Mouse (Mus musculus) brain, embryonic 14.5 days (tissue): Measurements from ENCODE around the gene Arhgap4. TPM values are rescaled to one million over a fixed set of nuclear protein-coding genes. Genes with fewer than 3 reads are reported as not detected.
A peak's percentile ranks its signal among the peaks of the same experiment; 100 is the strongest.

Source experiments
- DNase-seq: peaks from one replicate; pipeline ENCODE4 v3.0.0-alpha.2; 2011; ENCODE audit warnings: low read depth
- CTCF ChIP-seq: fragments of 200-500 bp; IDR thresholded peaks from 2 replicates; pipeline ENCODE4 v1.5.1; 2012; ENCODE audit warnings: inconsistent platforms, mild to moderate bottlenecking, moderate library complexity, borderline replicate concordance; ENCODE audit not compliant: insufficient read depth, insufficient read length; ENCODE audit errors: extremely low read depth
- POLR2A ChIP-seq: fragments of 200-500 bp; IDR thresholded peaks from 2 replicates; pipeline ENCODE4 v1.6.1; 2012; ENCODE audit warnings: mild to moderate bottlenecking, inconsistent platforms, borderline replicate concordance; ENCODE audit not compliant: poor library complexity, insufficient read depth, insufficient read length, severe bottlenecking; ENCODE audit errors: extremely low read depth
- polyA plus RNA-seq: library from polyadenylated mRNA; depleted of rRNA; stranded (reverse); fragments of >200 nt; gene quantifications from 2 replicates; pipeline ENCODE4 v1.2.3, GENCODE M21; 2012

The Arhgap4 gene
- polyA plus RNA-seq, 1 experiment, result 6.6 TPM

GRCm38 (mm10) chrX:73949341-73949740 is 27.7 kb upstream of the Arhgap4 start:
- TF ChIP-seq CTCF (no peak), POLR2A (no peak)
- no peak for DNase-seq

GRCm38 (mm10) chrX:73948647-73949046 is 27.0 kb upstream of the Arhgap4 start:
- TF ChIP-seq POLR2A, result no peak
- TF ChIP-seq CTCF, result peak; percentile 67; the same call in 1 of the 2 replicates
- DNase-seq, result peak; percentile 73

DNA sequence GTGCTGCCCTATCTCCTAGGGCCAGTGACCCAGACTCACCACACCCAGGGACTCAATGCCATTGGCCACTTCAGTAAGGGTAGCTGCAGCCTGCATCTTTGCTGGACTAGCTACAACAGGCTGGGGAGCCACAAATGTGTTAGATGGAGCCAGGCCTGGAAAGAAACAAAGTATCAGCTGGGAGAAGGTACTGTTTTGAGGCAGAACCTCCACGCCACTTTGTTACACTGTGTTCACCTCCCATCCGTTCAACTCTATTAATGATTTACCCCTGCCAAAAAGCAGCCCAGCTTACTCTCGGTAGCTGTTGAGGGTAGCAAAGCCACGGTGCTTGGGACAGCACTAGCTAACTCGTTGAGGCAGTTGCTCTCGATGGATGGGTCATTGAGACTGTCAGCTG is 25.2 kb upstream of the Arhgap4 start:
- no peak for TF ChIP-seq CTCF
- no peak for TF ChIP-seq POLR2A
- DNase-seq, result no peak

DNA sequence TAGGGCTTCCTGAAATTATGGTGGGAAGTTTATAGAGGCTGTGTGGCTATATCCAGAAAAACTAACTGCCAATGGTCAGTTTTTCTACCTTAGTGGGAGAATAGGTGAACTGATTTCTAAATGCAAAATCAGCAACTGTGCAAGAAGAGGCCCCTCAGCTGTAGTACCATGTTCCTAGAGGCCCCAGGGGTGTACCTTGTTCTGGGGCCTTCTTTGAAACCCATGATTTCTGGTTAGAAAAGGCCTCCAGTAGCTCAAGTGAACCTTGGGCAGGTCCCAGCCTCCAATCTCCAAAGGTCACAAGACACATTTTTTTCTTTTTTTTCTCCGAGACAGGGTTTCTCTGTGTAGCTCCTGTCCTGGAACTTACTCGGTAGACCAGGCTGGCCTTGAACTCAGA is 20.6 kb upstream of the Arhgap4 start:
- TF ChIP-seq POLR2A (no peak), CTCF (no peak)

DNA sequence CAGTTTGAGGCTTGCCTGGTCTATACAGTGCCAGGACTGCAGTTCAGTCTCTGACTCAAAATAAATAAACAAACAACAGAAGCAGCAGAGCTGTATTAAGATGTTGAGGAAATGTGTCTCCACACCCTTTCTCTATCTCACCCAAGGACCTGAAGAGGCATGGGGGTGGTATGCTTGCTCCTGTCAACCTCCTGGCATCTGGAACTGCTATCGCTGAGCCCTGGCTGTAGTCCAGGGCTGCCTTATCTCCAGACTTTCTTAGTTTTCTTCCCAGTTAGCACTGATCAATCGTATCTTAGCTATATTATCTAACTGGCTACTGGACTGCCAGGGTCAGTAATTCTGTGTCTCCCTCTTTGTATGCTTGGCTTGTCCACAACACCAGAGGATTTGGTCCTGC is 20.2 kb upstream of the Arhgap4 start:
- TF ChIP-seq POLR2A, result no peak
- no peak for TF ChIP-seq CTCF
- DNase-seq, result no peak

More for the DNA sequence above, 20.6 kb upstream of the Arhgap4 start:
- DNase-seq, result no peak

DNA sequence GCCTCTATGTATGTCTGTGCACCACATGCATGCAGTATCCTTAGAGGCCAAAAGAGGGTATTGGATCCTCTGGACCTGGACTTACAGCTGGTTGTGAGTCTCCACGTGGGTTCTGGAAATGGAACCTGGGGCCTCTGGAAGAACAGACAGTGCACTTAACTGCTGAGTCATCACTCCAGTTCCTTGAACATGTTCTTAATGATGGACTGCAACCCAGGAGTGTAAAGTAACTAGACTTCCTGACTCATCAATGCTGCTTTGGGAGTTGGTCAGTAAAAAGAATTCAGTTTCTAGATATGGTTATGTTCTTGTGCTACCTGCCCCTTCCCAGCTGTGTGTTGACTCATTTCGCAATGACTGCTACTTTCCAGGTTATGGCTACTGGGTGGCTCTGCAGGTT is 10.2 kb upstream of the Arhgap4 start:
- TF ChIP-seq CTCF (no peak), POLR2A (no peak)
- DNase-seq, result no peak

GRCm38 (mm10) chrX:73930402-73931062 is 8.9 kb upstream of the Arhgap4 start, which contains the start of gene Renbp:
Renbp (minus strand) TSS chrX:73930850.
- TF ChIP-seq POLR2A (no peak), CTCF (no peak)
- DNase-seq, result peak; percentile 52

- TF ChIP-seq CTCF (no peak), POLR2A (no peak)
- DNase-seq, result peak; percentile 32
These were observed 846 bp upstream of the Arhgap4 start for GRCm38 (mm10) chrX:73922550-73922882.

DNA sequence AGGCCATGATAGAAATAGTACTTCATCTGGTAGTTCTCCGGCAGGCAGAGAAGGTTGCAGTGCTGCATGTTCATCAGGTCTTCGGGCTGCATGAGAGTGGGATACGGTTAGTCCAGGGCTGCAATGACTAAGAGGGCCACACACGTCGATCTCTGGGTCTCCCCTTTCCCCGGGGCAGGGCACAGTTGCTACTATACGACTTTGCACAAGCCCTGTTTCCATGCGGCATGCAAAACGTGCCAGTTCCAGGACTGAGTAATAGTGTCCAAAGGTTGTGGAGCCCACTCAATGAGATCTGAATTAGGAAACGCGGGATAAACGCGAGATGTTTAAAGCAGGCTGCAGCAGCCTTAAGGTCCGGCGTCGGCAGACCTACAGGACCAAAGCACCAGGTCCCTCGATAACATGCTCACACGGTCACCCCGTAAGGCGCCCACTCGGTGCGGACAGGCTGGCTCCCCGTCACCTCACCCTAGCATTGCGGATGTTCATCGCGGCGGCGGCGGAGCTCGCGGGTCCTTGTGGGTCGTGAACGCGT is 316 bp downstream of the Arhgap4 start:
- TF ChIP-seq POLR2A (no peak), CTCF (no peak)

DNA sequence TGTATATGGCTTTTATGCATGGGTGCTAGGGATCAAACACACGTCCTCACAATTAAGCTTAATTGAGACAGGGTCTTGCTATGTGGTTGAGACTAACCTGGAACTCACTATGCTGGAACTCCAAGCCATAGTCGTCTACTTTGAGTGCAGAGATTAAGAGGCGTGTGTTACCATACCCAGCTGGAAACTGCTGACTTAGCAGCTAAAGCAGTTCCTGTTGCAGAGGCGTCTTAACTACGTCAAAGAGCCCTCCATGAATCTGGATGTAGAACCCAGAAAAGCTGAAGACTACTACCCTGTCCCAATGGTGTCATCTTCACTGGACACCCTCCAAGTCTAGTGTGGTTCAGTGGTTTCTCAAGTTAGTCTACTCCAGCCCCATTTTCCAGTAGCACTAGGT is 3.0 kb downstream of the Arhgap4 start:
- DNase-seq, result no peak
- TF ChIP-seq POLR2A (no peak), CTCF (no peak)

More for the DNA sequence above, 316 bp downstream of the Arhgap4 start:
- no peak for DNase-seq

DNA sequence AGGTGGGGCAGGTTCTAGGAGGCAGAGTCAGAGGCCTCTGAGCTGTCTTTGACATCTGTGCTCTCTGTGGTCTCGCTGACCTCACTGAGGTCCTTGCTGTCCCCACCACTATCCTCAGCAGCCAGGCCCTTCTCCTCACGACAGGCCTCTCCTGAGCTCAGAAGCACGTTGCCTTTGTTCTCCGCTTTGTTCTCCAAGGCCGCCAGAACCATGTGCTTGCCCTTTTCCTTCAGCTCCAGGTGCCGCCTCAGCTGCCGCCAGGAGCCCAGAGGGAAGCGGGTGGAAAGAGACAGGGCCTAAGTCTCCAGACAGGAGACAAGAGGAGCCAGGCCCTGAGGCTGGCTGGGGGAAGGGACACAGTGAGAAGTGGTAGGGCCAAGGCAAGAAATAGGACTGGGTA is 4.7 kb downstream of the Arhgap4 start:
- DNase-seq, result no peak
- no peak for TF ChIP-seq POLR2A
- no peak for TF ChIP-seq CTCF
